Mouse (Mus musculus): ENCODE data around the gene Mrpl38.
A peak's percentile ranks its signal among the peaks of the same experiment; 100 is the strongest.
"Not testable (repeated sequence)": the region's sequence is repeated elsewhere in the genome, so short reads cannot be mapped to it uniquely, and the experiment has no call there.

The Mrpl38 gene

GRCm38 (mm10) chr11:116145481-116146293, 7.0 kb upstream of the Mrpl38 start:
- no peak for DNase-seq (ENCODE audit: inconsistent age in 2 of 2, low spot score in 1 of 2)

- DNase-seq (ENCODE audit: inconsistent age in 2 of 2, low spot score in 1 of 2) = no peak
Measured at GRCm38 (mm10) chr11:116143468-116143867, 4.8 kb upstream of the Mrpl38 start.

GRCm38 (mm10) chr11:116142211-116142991, 3.7 kb upstream of the Mrpl38 start:
- DNase-seq (ENCODE audit: inconsistent age in 2 of 2, low spot score in 1 of 2) = peak; percentile 83 to 90

GRCm38 (mm10) chr11:116138096-116138467, 586 bp downstream of the Mrpl38 start:
- no peak for DNase-seq (ENCODE audit: inconsistent age in 2 of 2, low spot score in 1 of 2)

GRCm38 (mm10) chr11:116134171-116134570, 4.5 kb downstream of the Mrpl38 start:
- DNase-seq (ENCODE audit: inconsistent age in 2 of 2, low spot score in 1 of 2) = no peak

GRCm38 (mm10) chr11:116133497-116133896, 5.2 kb downstream of the Mrpl38 start:
- no peak for DNase-seq (ENCODE audit: inconsistent age in 2 of 2, low spot score in 1 of 2)

GRCm38 (mm10) chr11:116132366-116133333, 6.0 kb downstream of the Mrpl38 start:
- DNase-seq (ENCODE audit: inconsistent age in 2 of 2, low spot score in 1 of 2) = peak; percentile 58 to 71

- DNase-seq (ENCODE audit: inconsistent age in 2 of 2, low spot score in 1 of 2) = peak in 1 of 2 experiments; percentile 61
Measured at GRCm38 (mm10) chr11:116131349-116132170, 7.1 kb downstream of the Mrpl38 start.

- peak; percentile 91 to 95 for DNase-seq (ENCODE audit: inconsistent age in 2 of 2, low spot score in 1 of 2)
Measured at GRCm38 (mm10) chr11:116130488-116131205, 8.0 kb downstream of the Mrpl38 start, which contains the start of gene Trim65. Gene Trim65, minus strand, starts transcription at chr11:116131128.

GRCm38 (mm10) chr11:116129993-116130487, 8.6 kb downstream of the Mrpl38 start:
- no peak for DNase-seq (ENCODE audit: inconsistent age in 2 of 2, low spot score in 1 of 2)

GRCm38 (mm10) chr11:116129091-116129790, 9.4 kb downstream of the Mrpl38 start:
- no peak for DNase-seq (ENCODE audit: inconsistent age in 2 of 2, low spot score in 1 of 2)

GRCm38 (mm10) chr11:116127986-116128385, 10.7 kb downstream of the Mrpl38 start:
- no peak for DNase-seq (ENCODE audit: inconsistent age in 2 of 2, low spot score in 1 of 2)

GRCm38 (mm10) chr11:116127156-116127980, 11.3 kb downstream of the Mrpl38 start, which contains the start of gene Trim47:
Gene Trim47, minus strand, starts transcription at chr11:116127210.
- peak; percentile 86 to 93 for DNase-seq (ENCODE audit: inconsistent age in 2 of 2, low spot score in 1 of 2)

GRCm38 (mm10) chr11:116126261-116126660, 12.4 kb downstream of the Mrpl38 start:
- no peak for DNase-seq (ENCODE audit: inconsistent age in 2 of 2, low spot score in 1 of 2)

GRCm38 (mm10) chr11:116121731-116122245, 16.9 kb downstream of the Mrpl38 start:
- not testable (repeated sequence) for DNase-seq (ENCODE audit: inconsistent age in 2 of 2, low spot score in 1 of 2)

GRCm38 (mm10) chr11:116117819-116118218, 20.8 kb downstream of the Mrpl38 start:
- DNase-seq (ENCODE audit: inconsistent age in 2 of 2, low spot score in 1 of 2) = peak in 1 of 2 experiments; percentile 22

- DNase-seq (ENCODE audit: inconsistent age in 2 of 2, low spot score in 1 of 2) = no peak
Measured at GRCm38 (mm10) chr11:116117241-116117640, 21.4 kb downstream of the Mrpl38 start.

Data from adrenal gland, adult (tissue).